In the genomic region with DNA sequence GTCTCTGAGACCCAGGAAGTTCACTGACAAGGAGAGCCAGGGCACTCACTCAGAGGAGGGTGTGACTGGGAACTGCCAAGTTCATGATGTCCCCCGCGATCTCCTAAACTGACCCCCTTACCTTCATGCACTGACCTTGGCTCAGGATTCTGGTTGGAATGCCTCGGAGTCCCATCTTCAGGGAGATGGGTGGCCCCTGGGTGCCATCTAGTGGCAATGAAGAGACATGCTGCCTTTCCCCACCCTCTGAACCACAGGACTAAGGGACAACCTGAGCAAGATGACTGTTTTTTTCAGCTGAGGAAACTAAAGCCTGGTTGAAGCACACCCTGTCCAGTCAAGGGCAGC, we compare ENCODE assay signal across 9 mouse cellular contexts. TPM values are rescaled to one million over a fixed set of nuclear protein-coding genes. Genes with fewer than 3 reads are reported as not detected.
A peak's percentile ranks its signal among the peaks of the same experiment; 100 is the strongest.
DNase-seq lines count a peak whose midpoint lies in the region; ATAC-seq and TF ChIP-seq lines count a peak whose summit lies in the region.
"Had no signal": no experiment of that assay in that cellular context is flagged by ENCODE, and none has a peak within 500 bp of the region (broad histone marks: within the 10 kb centered on the region; RNA-seq: fewer than 3 reads in every experiment).

No protein-coding gene starts in this region.

- DNase-seq in left cerebral cortex, adult 2 months (ENCODE audit: extremely low spot score in 1 of 2, low spot score in 2 of 2): peak; percentile 50 to 56
- DNase-seq in left cerebral cortex, adult 11 months (ENCODE audit: low spot score): no peak
- peak; percentile 37 for DNase-seq in MEL (ENCODE audit: low read depth, low spot score)
- peak; percentile 74 to 76 for DNase-seq in cerebellum, postnatal 14 days
- DNase-seq in layer of hippocampus, adult 9-11 months: peak; percentile 20
- no peak for DNase-seq in spleen, postnatal 14 days (ENCODE audit: low spot score in 2 of 2)

- no peak overlapping the region for H3K4me3 ChIP-seq in left cerebral cortex, adult 2 months
- no peak overlapping the region for H3K4me3 ChIP-seq in MEL (ENCODE audit: control insufficient read depth in 1 of 2, insufficient read depth in 1 of 2, low read depth in 2 of 2, low read length in 2 of 2)
- H3K4me3 ChIP-seq in heart, embryonic 14.5 days (ENCODE audit: control insufficient read depth in 1 of 2, insufficient read depth in 1 of 2, low read depth in 1 of 2, low read length in 2 of 2): no peak overlapping the region
- H3K4me3 ChIP-seq in neural tube, embryonic 13.5 days: no peak overlapping the region

- TF ChIP-seq RAD21 in MEL (IDR thresholded peaks at IDR 0.05; ENCODE audit: low read depth, low read length): peak; percentile 58

- no peaks in the 10 kb centered on the region for H3K4me1 ChIP-seq in MEL (ENCODE audit: control insufficient read depth in 1 of 2, insufficient read depth in 2 of 2, low read length in 2 of 2)
- H3K4me1 ChIP-seq in heart, embryonic 14.5 days (ENCODE audit: control insufficient read depth in 2 of 2, insufficient read depth in 2 of 2, low read length in 2 of 2): peaks cover 9 to 12% of the 10 kb centered on the region in 2 experiments
- 0 out of 2 replicates have a peak, but pooled peaks cover 4% of the 10 kb centered on the region for H3K4me1 ChIP-seq in neural tube, embryonic 13.5 days (replicated peaks)

- H3K36me3 ChIP-seq in MEL (ENCODE audit: control insufficient read depth in 1 of 2, insufficient read depth in 2 of 2, low read length in 2 of 2): no peaks in the 10 kb centered on the region
- H3K36me3 ChIP-seq in heart, embryonic 14.5 days (ENCODE audit: control insufficient read depth, insufficient read depth, low read length): no peaks in the 10 kb centered on the region
- H3K36me3 ChIP-seq in neural tube, embryonic 13.5 days: no peaks in the 10 kb centered on the region

- no peaks in the 10 kb centered on the region for H3K79me2 ChIP-seq in MEL (ENCODE audit: control insufficient read depth, insufficient read depth, low read length, poor library complexity)

- no peak for TF ChIP-seq POLR2A in MEL (IDR thresholded peaks at IDR 0.05; ENCODE audit: control insufficient read depth in 1 of 2, insufficient read depth in 1 of 2, low read depth in 1 of 2, low read length in 2 of 2, poor library complexity in 1 of 2)

- H3K27me3 ChIP-seq in MEL (ENCODE audit: control insufficient read depth in 1 of 2, insufficient read depth in 2 of 2, low read length in 2 of 2): no peaks in the 10 kb centered on the region; a peak in 1 of 4 replicates
- H3K27me3 ChIP-seq in heart, embryonic 14.5 days (ENCODE audit: control insufficient read depth, insufficient read depth, low read length): no peaks in the 10 kb centered on the region
- H3K27me3 ChIP-seq in neural tube, embryonic 13.5 days: no peaks in the 10 kb centered on the region

- no peak overlapping the region for H3K27ac ChIP-seq in left cerebral cortex, adult 2 months
- no peak overlapping the region for H3K27ac ChIP-seq in MEL (ENCODE audit: control insufficient read depth, low read depth, low read length)
- no peak overlapping the region for H3K27ac ChIP-seq in heart, embryonic 14.5 days (replicated peaks in 1 of 2; ENCODE audit: control insufficient read depth in 1 of 2, insufficient read depth in 1 of 2, low read depth in 2 of 2, low read length in 2 of 2)
- no peak overlapping the region for H3K27ac ChIP-seq in neural tube, embryonic 13.5 days (replicated peaks)
- H3K27ac ChIP-seq: macrophage had no signal

- no peak overlapping the region for H3K9ac ChIP-seq in MEL (ENCODE audit: control insufficient read depth, low read depth, low read length, poor library complexity, severe bottlenecking)
- H3K9ac ChIP-seq in heart, embryonic 14.5 days (ENCODE audit: low read length): no peak overlapping the region
- H3K9ac ChIP-seq in neural tube, embryonic 13.5 days: no peak overlapping the region

- no peak overlapping the region for H3K4me2 ChIP-seq in heart, embryonic 14.5 days (ENCODE audit: low read length)
- no peak overlapping the region for H3K4me2 ChIP-seq in neural tube, embryonic 13.5 days

- 6% methylated on average over 3 of the region's 3 CpGs for WGBS in heart, embryonic 14.5 days
- WGBS in neural tube, embryonic 13.5 days: 18% methylated on average over 3 of the region's 3 CpGs

- peak; percentile 6; the same call in 1 of the 2 replicates for ATAC-seq in heart, embryonic 14.5 days (ENCODE audit: insufficient number of reproducible peaks, insufficient read depth, low FRiP score, low read depth)
- ATAC-seq in neural tube, embryonic 13.5 days (ENCODE audit: low read depth): peak; percentile 36; the same call in 1 of the 2 replicates

- TF ChIP-seq CTCF in left cerebral cortex, adult 2 months (IDR thresholded peaks at IDR 0.05): peak; percentile 85
- peak; percentile 68 to 74 (median 70) for TF ChIP-seq CTCF in MEL (IDR thresholded peaks at IDR 0.05 in 2 of 3, conservative IDR thresholded peaks at IDR 0.05 in 1 of 3; ENCODE audit: control insufficient read depth in 1 of 3, insufficient read depth in 1 of 3, low read depth in 2 of 3, low read length in 3 of 3, poor library complexity in 1 of 3, severe bottlenecking in 1 of 3)

- H3K9me3 ChIP-seq in MEL (replicated peaks; ENCODE audit: insufficient read depth, low read length): no peaks in the 10 kb centered on the region
- H3K9me3 ChIP-seq in heart, embryonic 14.5 days (ENCODE audit: control insufficient read depth, low read length): no peaks in the 10 kb centered on the region
- H3K9me3 ChIP-seq in neural tube, embryonic 13.5 days: no peaks in the 10 kb centered on the region

- no peak for TF ChIP-seq EP300 in MEL (IDR thresholded peaks at IDR 0.05; ENCODE audit: low read depth in 1 of 2, low read length in 2 of 2)

- intact Hi-C loops in left cerebral cortex, adult 2 months (cut with DNase I): loop anchor here (5.0 kb wide), 2 partner anchors 47 to 257 kb away; no protein-coding TSS in a partner anchor

TF ChIP-seq in MEL, 35 proteins besides CTCF, POLR2A, EP300 and RAD21:
- TF ChIP-seq BHLHE40 (IDR thresholded peaks at IDR 0.05; ENCODE audit: borderline replicate concordance, low read depth, low read length) (no peak), SMC3 (IDR thresholded peaks at IDR 0.05; ENCODE audit: low read depth, low read length) (peak; percentile 40)

RNA-seq across cellular contexts. Expression of gene Apol6, which starts 40.7 kb away (rescaled TPM):
- under 1 TPM in 1 of 2 experiments, not detected in 1; 0.19 TPM for total RNA-seq in left cerebral cortex, adult 2 months (2021)
- not detected in 2 replicates for total RNA-seq in MEL (2012; rRNA removed)
- polyA plus RNA-seq in MEL (2012; ENCODE audit: insufficient read depth in 1 of 2, insufficient read length in 2 of 2, low read depth in 1 of 2, low replicate concordance in 2 of 2, missing spikeins in 1 of 2): not detected
- 0.19 TPM in 2 replicates for polyA plus RNA-seq in heart, embryonic 14.5 days (2014; fragmentation: Nextera tagmentation; extraction: Ambion mirVana)
- polyA plus RNA-seq in neural tube, embryonic 13.5 days (2015; fragmentation: Nextera tagmentation; extraction: Ambion mirVana): not detected in 2 replicates
- polyA plus RNA-seq: macrophage had no signal

RNA-seq across cellular contexts. Expression of gene Mb, which starts 46.6 kb away (rescaled TPM):
- under 1 TPM in 1 of 2 experiments, not detected in 1; 0.33 TPM for total RNA-seq in left cerebral cortex, adult 2 months (2021)
- not detected in 2 replicates for total RNA-seq in MEL (2012; rRNA removed)
- polyA plus RNA-seq in MEL (2012; ENCODE audit: insufficient read depth in 1 of 2, insufficient read length in 2 of 2, low read depth in 1 of 2, low replicate concordance in 2 of 2, missing spikeins in 1 of 2): not detected
- polyA plus RNA-seq in heart, embryonic 14.5 days (2014; fragmentation: Nextera tagmentation; extraction: Ambion mirVana): 807 and 810 TPM in 2 replicates
- polyA plus RNA-seq in neural tube, embryonic 13.5 days (2015; fragmentation: Nextera tagmentation; extraction: Ambion mirVana): 2.4 and 3.7 TPM in 2 replicates
- polyA plus RNA-seq: macrophage had no signal

RNA-seq across cellular contexts. Expression of gene 1110038F14Rik, which starts 55.5 kb away (rescaled TPM):
- 10 to 100 TPM; 29.3 to 33.5 TPM for total RNA-seq in left cerebral cortex, adult 2 months (2021)
- total RNA-seq in MEL (2012; rRNA removed): 32.2 and 39.0 TPM in 2 replicates
- polyA plus RNA-seq in MEL (2012; ENCODE audit: insufficient read depth in 1 of 2, insufficient read length in 2 of 2, low read depth in 1 of 2, low replicate concordance in 2 of 2, missing spikeins in 1 of 2): 10 to 100 TPM in 1 of 2 experiments, not detected in 1; 77.7 TPM
- 39.6 and 46.6 TPM in 2 replicates for polyA plus RNA-seq in heart, embryonic 14.5 days (2014; fragmentation: Nextera tagmentation; extraction: Ambion mirVana)
- 54.8 and 57.8 TPM in 2 replicates for polyA plus RNA-seq in neural tube, embryonic 13.5 days (2015; fragmentation: Nextera tagmentation; extraction: Ambion mirVana)

Comparison
In these comparisons a context has a peak if more than half of its experiments do, and no peak if none do; other contexts are left out.
1. DNase-seq: peak in left cerebral cortex, adult 2 months (2 of 2), MEL (single experiment), cerebellum, postnatal 14 days (2 of 2) and layer of hippocampus, adult 9-11 months (single experiment); none in left cerebral cortex, adult 11 months (single experiment) and spleen, postnatal 14 days (0 of 2).
2. RNA of gene Mb, which starts 46.6 kb away (polyA plus RNA-seq): 807 to 810 TPM in heart, embryonic 14.5 days; 2.4 to 3.7 TPM in neural tube, embryonic 13.5 days and not detected in MEL; every median in the first group is over 100 times any median in the second.